Mouse (Mus musculus): ENCODE measurements around the gene Tshz2.

DNA sequence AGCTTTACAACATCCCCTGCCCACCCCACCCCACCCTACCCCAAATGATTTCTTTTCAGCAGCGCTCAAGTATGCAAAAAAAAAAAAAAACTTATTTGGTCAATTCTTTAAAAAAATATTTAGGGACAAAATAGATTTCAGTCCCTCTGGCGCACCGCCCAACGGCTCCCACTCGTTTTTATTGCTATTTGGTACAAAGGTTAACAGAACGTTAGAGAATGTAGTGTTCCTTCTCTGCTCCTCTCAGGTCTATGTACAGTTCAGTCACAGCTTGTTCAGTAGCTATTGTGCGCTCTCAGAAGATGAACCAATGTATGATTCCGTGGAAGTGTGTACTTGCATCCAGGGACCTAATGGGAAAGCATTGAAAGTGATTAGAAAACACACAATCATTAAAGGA, 477.5 kb downstream of the Tshz2 start:
- no peak for TF ChIP-seq POLR2A (IDR thresholded peaks at IDR 0.05; ENCODE audit: borderline replicate concordance, extremely low read depth, low read depth, low read length)
- no peak for TF ChIP-seq CTCF (IDR thresholded peaks at IDR 0.05; ENCODE audit: insufficient read depth, low read length)

All from lung, adult 2 months (tissue).